Mouse (Mus musculus) CD4-positive, CD25-positive, alpha-beta regulatory T cell, adult 2 months (primary cell): ENCODE results near the gene Phf13.

Source experiments
- DNase-seq: peaks from one replicate; pipeline ENCODE4 v3.0.0-alpha.2; 2012; ENCODE audit warnings: low read depth, low spot score

The Phf13 gene

DNA sequence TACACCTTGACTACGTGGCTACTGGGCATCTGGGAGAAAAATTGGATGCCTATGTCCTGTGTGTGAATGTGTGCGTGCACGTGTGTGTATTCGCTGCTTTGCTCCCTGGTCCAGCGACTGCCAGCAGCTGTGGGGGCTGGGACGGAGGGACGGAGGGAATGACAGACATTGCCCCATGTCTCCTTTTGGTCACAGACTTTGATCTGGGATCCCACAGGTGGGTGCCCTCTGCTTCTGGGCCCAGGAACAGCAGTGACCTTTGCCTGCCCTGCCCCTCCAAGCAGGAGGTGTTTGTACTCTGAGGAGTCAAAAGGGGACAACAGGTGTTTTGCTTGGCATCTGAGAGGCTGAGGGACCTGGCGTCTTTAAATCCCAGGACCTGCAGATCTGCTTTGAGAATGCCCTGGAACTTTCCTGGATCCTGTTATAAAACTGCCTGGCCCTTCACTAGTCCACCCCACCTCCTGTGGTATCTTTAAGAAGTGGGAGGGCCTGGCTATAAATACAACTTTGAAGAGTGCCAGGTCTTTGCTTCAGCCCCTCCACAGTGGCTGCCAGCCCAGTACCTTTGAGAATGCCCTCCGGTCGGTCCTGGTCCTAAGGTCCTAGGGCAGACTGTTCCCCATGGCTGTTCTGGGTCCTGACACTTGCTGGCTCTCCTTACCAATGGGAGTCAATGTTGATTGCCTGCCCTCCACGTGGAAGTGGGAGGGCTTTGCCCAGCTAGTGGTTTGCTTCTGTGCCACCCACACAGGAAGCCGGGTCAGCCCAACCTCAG lies 17.2 kb upstream of the Phf13 start:
- DNase-seq: no peak

DNA sequence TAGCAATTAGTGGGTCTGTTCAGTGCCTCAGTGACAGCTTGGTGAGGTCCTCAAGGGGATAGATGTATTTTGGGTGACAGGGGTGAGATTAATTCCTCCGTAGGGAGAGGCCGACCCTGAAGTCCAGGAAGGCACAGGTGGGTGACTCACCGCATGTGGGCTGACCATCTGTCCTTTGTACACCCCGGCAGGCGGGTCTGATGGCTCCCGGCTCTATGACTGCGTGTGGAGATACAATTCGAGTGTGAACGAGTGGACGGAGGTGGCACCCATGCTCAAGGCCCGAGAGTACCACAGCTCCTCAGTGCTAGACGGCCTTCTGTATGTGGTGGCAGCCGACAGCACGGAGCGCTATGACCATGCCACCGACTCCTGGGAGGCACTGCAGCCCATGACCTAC lies 16.1 kb upstream of the Phf13 start:
- DNase-seq: no peak

DNA sequence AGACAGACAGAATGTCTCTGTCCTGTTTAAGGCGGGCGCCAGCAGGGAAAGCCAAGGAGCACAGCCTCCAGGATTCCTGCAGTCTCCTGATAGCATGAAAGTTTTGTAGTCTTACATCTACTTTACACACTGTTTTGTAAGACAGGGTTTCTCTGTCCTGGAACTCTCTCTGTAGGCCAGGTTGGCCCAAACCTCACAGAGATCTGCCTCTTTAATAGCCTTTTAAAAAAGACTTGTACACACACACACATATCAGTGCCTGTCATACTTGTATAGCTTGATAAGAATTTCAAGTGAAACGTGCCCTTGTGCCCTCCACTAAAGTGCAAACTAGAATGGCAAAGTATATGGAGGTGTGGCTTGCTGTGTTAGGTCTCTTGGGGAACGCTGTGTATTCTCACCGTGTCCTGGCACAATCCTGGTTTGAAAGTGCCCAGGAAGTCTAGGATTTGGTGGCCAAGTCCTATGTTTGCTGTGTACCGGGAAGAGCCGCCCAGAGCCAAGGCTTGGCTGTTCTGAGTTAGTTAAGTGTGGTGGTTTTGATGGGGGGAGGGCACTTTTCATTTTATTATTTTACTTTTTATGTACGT lies 15.2 kb upstream of the Phf13 start:
- no peak for DNase-seq

DNA sequence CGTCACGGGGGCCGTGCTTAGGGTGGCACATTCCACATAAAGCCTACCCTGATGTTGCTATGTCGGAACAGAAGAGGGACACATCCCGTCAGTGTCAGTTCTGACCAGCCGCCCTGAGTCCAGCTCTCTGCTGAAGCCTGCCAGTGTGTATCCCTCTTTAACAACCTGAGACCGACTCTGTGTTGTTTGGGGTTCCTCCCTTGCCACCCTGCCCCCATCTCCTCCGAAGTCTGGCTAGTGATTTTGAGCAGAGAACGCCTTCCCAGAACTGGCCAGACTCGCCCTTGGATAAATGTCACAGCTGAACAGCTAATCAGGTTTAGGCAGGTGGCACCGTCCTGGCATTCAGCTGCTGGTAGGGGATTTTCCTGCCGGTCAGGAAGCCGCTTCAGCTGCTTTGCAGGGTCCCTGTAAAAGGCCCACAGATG lies 14.7 kb upstream of the Phf13 start:
- no peak for DNase-seq

DNA sequence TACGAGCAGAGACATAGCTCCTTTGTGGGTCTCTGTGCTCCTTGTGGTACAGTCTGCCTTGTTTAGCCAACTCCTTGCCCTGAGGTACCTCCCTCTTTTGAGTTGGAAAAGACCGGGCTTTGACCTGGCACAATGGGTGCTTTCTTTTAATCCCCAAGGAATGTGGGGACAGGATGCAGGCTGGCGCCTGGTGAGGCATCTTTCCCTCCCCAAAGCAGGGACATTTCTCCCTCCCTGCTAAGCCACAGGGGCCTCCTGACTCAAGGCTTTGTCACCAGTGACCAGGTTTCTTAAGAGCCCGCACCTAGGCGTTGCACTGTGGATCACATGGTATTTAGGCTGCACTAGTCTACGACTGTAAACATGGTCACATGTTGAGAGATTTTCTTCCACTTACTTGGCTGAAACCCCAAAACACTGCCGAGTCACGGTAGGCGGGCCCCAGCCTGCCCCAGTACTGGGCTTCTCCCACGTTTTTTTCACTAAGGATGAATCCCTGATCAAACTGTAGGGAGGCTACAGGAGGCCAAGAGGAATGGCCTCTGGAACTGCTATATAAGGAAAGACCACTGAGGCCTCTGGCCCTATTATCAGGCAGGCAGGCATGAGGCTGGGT lies 14.1 kb upstream of the Phf13 start:
- peak; percentile 49 for DNase-seq

DNA sequence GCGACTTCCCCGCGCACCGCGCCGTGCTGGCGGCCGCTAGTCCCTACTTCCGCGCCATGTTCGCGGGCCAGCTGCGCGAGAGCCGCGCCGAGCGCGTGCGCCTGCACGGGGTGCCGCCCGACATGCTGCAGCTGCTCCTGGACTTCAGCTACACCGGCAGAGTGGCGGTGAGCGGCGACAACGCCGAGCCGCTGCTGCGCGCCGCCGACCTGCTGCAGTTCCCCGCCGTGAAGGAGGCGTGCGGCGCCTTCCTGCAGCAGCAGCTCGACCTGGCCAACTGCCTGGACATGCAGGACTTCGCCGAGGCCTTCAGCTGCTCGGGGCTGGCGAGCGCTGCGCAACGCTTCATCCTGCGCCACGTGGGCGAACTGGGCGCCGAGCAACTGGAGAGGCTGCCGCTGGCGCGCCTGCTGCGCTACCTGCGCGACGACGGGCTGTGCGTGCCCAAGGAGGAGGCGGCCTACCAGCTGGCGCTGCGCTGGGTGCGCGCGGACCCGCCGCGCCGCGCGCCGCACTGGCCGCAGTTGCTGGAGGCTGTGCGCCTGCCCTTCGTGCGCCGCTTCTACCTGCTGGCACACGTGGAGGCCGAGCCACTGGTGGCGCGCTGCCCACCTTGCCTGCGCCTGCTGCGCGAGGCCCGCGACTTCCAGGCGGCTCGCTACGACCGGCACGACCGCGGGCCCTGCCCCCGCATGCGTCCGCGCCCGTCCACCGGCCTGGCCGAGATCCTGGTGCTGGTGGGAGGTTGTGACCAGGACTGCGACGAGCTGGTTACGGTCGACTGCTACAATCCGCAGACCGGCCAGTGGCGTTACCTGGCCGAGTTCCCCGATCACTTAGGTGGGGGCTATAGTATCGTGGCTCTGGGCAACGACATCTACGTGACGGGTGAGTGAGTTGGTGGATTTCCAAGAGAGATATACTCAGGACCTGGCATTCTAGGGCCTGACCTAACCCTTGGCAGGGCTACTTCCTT lies 13.3 kb upstream of the Phf13 start:
- DNase-seq: peak; percentile 77

DNA sequence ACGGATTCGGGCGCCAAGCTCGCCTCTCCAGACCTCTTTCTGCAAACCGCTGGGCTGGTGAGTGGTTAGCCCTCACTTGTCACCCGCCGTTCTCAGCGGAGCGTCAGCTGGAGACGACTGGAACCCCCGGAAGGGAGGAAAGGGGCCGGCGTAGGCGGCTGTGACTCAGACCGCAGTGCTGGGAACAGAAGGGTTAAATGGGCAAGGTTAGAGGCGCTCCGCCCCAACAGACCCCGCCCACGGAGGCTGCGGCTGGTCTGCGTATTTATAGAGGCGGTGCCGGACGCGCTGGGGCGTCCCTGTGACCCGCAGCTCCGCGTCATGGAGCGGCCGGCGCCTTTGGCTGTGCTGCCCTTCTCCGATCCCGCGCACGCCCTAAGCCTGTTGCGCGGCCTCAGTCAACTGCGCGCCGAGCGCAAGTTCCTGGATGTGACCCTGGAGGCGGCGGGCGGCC lies 12.6 kb upstream of the Phf13 start, which contains the start of gene Klhl21:
Gene Klhl21 (plus strand): TSS at position 182 of the 454 bp plus-strand sequence.
- DNase-seq: peak; percentile 95

DNA sequence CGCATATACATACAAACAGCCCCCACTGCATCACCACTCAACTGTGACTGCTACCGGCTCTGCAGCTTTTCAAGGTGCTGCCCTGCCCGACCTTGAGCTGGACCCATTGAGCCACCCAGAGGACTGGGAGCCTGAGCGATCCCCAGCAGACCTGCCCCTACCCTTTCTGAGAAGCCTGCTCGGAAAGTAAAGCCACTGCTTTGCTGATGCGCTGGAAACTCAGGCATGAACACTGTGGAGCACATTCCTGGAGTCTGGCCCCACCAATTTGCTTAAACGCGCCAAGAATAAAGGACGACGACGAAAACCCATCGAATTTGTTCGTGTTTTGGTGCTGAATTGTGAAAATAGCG lies 12.1 kb upstream of the Phf13 start:
- peak; percentile 27 for DNase-seq

DNA sequence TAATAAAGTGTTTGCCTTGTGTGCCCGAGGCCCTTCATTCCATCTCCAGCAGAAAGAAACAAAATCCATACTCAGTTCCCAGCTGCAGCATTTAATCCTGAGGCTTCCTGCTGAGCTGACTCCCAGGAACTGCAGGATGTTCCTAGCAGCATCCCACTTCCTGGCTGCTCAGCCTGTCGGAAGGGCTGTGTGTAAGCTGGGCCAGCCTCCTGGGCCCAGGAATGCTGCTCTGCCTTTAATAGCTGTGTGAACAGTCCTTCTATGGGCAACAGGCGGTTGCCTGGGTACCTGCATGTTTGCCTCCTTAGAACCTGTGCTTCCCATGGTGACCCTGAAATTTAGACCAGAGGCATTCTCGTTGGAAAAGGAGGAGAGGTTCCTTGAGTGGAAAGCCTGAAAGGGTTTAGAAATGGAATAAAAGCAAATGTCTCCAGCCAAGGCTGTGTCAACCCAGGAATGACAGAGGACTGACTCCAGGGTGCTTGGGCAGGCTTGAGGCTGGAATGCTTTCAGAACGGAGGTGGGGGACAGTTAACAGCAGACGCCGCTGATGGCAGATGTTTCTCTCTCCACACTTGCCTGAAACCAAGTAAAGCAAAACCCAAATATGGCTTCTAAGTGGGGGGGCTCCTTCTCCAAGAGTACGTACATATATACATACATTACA lies 11.6 kb upstream of the Phf13 start:
- no peak for DNase-seq

DNA sequence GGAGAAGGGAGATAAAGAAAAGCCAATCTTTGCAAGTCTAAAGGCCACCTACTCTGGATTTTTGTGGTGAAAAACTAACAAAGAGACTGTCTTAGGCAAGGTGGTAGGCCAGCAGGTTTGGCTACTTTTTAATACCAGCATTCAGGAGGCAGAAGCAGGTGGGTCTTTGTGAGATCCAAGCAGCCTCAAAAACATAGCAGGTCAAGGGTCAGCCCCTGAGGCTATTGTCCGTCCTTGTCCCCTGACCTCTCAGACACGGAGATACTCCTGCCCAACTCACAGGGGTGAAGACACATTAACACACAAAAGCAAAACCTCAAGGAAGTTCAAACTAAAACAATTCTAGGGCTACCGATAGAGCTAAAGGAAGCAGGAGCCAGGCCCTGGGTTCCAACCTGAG lies 10.8 kb upstream of the Phf13 start:
- DNase-seq: no peak

DNA sequence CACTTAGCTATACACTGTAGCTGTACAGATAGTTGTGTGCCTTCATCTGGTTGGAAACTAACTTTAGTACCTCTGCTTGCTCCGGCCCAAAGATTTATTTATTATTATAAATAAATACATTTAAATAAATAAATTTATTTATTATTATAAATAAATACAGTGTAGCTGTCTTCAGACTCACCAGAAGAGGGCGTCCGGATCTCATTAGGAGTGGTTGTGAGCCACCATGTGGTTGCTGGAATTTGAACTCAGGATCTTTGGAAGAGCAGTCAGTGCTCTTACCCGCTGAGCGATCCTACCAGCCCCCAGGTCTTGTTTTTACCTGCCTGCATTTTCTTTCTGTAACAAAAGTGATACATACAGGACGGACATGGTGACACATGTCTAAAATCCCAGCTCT lies 10.1 kb upstream of the Phf13 start:
- peak; percentile 65 for DNase-seq

DNA sequence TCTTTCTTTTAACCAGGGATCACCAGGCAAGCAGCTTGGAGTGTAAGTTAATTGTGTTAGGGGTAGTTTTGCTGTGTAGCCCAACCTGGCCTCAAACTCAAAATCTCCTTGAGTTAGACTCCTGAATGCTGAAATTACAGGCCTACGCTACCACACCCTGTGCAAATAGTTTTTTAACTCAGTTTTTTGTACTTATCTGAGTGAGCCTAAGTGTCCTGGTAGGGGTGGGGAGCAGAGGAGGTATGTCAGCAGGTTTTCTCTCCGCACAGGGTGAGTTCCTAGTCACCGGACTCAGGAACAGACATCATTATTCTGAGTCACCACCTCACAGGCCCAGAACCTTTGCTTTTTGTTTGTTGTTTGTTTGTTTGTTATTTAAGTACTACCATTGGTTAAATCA lies 6.0 kb upstream of the Phf13 start:
- DNase-seq: no peak

DNA sequence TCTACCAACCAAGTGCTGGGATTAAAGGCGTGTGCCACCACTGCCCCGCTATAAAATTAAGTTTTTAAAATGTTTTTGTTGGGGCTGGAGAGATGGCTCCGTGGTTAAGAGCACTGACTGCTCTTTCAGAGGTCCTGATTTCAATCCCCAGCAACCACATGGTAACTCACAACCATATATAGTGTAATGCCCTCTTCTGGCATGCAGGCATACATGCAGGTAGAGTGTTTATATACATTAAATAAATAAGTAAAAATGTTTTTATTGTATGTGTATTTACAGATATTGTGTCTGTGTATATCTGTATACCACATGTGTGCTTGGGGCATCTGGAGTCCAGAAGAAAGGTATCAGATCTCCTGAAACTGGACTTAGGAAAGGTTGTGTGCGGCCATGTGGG lies 5.3 kb upstream of the Phf13 start:
- DNase-seq: no peak

DNA sequence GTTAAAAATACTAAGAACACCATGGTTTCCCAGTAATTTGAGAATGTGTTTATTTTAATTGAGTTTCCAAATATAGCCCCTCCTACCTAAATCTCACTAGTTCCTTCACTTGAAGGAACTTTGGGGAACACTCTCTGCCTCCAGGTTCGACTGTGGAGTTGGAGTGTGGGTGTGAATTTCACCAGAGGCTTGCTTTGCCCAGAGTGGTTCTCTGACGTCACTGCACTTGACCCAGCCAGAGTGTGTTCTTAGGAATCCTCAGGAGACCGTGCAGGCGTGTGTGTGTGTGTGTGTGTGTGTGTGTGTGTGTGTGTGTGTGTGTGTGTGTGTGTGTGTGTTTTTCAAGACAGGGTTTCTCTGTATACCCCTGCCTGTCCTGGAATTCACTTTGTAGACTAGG lies 4.8 kb upstream of the Phf13 start:
- DNase-seq: no peak

DNA sequence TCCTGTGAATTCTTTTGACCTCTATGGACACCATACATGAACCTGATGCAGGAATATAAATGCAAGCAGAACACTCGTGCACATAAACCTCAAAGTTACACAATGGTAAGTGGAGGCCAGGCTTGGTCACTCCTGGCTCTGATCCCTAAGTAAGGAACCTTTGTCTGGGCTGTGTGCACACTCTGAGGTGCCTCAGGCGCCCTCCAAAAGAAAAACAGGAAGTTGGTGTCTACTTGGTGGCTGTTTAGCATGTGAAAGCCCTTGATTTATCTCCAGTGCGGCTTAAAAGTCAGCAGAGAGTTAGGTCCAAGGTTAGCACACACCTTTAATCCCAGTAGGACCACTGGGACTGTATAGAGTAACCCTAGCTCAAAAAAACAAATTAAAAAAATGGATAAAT lies 3.4 kb upstream of the Phf13 start:
- DNase-seq: no peak

DNA sequence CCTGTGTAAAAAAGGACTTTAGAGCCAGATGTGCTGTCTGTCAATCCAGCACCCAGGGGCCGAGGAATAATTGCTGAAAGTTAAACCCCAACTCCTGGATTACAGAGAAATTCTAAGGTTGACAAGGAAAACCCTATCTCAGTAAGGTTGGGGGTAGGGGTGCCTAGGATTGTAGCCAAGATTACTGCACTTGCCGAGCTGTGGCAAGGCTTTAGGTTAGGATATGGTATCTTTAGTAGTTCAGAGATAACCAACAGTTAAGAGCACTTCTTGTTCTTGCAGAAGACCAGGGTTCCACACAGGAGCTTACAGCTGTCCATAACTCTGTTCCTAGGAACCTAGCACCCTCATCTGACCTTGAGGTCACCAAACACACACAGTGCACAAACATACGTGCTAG lies 1.6 kb upstream of the Phf13 start:
- DNase-seq: no peak

DNA sequence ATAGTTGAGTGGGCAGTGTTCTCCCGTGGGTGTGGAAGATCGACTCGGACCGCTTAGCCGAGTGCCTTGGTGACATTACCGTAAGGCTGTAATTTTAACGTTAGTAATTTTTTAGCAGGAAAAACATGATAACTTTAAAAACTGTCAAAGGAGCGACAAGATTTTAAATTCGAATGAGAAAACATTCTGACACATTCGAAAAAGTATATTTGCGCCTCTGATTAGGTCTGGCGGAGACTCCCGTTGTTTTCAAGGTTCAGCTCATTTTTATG lies 829 bp upstream of the Phf13 start:
- no peak for DNase-seq

DNA sequence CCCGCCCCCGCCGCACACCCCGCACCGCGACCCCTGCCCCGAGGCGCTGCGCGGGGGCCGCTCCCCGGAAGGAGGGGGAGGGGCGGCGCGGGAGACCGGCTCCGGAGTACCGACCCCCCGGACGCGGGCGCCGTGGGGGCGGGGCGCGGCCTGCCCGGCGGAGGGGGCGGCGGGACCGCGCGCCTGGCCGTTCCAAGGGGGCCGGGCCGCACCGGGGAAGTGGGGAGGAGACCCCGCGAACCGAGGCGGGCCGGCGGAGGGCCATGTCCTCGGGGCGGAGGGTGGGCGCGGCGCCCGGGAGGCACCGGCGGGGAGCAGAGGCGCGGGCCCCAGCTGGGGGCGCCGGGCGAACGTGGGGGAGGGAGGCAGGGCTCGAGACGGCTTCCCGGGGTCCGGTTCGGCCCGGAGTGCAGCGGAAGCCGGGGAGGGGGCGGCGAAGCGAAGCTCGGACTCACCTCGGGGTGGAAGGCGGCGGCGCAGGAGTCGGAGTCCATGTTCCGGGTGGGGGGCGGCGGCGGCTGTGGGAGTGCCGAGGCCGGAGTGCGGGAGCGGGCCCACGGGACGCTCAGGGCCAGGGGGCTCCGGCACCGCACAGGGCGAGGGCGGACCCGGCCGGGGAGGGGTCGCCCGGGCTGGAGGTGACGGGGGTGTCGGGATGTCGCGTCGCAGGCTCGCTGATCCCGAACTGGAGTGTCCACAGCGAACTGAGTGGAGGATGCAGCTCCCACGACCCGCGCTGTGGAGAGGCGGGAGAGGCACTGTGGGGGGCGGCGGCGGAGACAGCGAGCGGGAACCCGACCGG lies 486 bp downstream of the Phf13 start:
- no peak for DNase-seq

DNA sequence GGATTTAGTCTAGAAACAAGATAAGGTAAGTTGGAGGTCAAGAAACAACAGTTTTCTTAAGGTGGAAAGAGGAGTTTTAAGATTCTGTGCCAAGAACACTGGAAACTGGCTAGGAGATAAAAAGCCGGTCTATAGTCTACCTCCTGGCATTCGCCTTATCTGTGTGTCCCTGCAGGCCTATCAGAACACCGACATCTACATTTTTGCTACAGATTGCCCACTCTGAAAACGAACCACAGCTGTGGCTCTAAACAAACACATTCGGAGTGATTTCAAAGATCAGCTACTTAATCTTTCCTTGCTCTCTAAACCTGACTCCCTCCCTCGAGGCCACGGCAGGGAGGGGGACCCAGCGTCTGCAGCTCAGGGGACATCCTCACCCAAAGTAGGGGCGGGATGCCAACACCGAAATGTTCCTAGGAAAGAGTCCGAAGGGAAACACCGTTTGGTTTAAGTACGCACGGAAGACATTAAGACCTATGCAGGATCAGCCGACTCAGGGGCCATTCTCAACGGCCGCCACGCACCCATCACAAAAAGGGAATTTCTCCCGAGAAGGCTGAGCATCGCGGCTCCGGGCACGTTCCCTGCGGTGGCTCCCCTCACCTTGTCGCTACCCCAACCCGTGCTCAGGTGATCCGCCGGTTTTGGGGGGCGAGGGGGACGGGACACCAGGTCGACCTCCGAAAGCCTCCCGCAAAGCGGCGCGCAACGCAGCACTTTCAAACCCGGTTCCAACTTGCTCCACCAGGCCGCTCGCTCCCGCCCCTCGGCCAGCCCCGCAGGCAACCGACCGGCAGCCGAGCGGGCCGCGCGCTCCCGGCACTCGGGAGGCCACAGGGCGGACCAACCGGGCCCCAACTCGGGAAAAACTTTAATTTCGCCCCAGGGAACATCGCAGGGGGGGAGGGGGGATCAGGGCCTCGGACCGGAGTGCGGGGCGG lies 1.6 kb downstream of the Phf13 start:
- no peak for DNase-seq

DNA sequence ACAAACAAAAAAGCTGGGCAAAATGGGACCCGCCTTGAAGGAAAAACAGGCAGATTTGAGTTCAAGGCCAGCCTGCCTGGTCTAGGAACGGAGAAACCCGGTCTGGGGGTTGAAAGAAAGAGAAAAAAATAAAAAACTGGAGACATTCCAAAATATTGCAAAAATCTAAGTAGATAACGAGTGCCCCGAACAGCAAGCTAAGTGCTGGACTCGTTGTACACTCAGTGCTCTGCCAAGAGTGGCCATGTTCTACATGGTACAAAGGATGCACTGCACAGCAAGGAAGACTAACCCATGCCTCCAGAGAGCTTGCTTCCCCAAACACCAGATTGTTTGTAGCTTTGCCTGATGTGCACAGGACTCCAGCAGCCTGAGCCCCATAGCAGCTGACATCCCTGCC lies 3.0 kb downstream of the Phf13 start:
- no peak for DNase-seq
